Mouse (Mus musculus): ENCODE data around the gene Mis18bp1. TPM values are rescaled to one million over a fixed set of nuclear protein-coding genes. Genes with fewer than 3 reads are reported as not detected.

The Mis18bp1 gene
- polyA plus RNA-seq, 1 experiment from 2014 or later = 87.5 TPM

GRCm38 (mm10) chr12:65113925-65114324, 58.5 kb downstream of the Mis18bp1 start:
- no peaks in the 10 kb centered on the region for H3K27me3 ChIP-seq (replicated peaks; ENCODE audit: low read depth, poor library complexity, severe bottlenecking)
- DNase-seq (ENCODE audit: low spot score) = no peak
- no peaks in the 10 kb centered on the region for H3K9me3 ChIP-seq
- no peaks in the 10 kb centered on the region for H3K4me1 ChIP-seq
- no peak overlapping the region for H3K27ac ChIP-seq (replicated peaks)
- 88% methylated on average over 4 of the region's 4 CpGs for WGBS
- peaks cover 97% of the 10 kb centered on the region for H3K36me3 ChIP-seq (replicated peaks)
- H3K4me3 ChIP-seq = no peak overlapping the region

DNA sequence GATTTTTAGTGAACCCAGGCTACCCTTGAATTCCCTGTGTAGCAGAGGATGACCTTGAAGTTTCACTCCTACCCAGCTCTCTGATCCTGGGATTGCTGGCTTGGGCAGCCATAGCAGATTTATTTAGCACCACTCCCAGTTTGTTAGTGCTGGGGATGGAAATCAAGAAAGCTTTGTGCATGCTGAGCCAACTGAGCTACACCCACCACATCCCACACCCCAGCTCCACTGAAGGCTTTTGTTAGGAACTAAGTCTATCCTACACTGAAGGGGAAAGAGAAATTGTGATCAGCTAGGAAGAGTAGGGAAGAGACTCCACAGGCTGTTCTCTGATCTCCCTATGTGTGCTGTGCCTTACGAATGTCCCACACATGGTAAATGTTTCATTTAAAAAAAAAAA, 59.6 kb downstream of the Mis18bp1 start:
- Histone ChIP-seq H3K27ac (replicated peaks) (no peak overlapping the region), H3K27me3 (replicated peaks; ENCODE audit: low read depth, poor library complexity, severe bottlenecking) (no peaks in the 10 kb centered on the region), H3K9me3 (no peaks in the 10 kb centered on the region), H3K36me3 (replicated peaks) (peaks cover 95% of the 10 kb centered on the region), H3K4me1 (no peaks in the 10 kb centered on the region), H3K4me3 (no peak overlapping the region)
- no peak for DNase-seq (ENCODE audit: low spot score)
- 100% methylated on average over 1 of the region's 1 CpGs for WGBS

- H3K9me3 ChIP-seq = no peaks in the 10 kb centered on the region
- no peaks in the 10 kb centered on the region for H3K27me3 ChIP-seq (replicated peaks; ENCODE audit: low read depth, poor library complexity, severe bottlenecking)
- H3K4me3 ChIP-seq = no peak overlapping the region
- no peak overlapping the region for H3K27ac ChIP-seq (replicated peaks)
- peaks cover 96% of the 10 kb centered on the region for H3K36me3 ChIP-seq (replicated peaks)
- no peak for DNase-seq (ENCODE audit: low spot score)
- 90% methylated on average over 3 of the region's 3 CpGs for WGBS
- no peaks in the 10 kb centered on the region for H3K4me1 ChIP-seq
These were observed 60.9 kb downstream of the Mis18bp1 start for GRCm38 (mm10) chr12:65111503-65111902.

DNA sequence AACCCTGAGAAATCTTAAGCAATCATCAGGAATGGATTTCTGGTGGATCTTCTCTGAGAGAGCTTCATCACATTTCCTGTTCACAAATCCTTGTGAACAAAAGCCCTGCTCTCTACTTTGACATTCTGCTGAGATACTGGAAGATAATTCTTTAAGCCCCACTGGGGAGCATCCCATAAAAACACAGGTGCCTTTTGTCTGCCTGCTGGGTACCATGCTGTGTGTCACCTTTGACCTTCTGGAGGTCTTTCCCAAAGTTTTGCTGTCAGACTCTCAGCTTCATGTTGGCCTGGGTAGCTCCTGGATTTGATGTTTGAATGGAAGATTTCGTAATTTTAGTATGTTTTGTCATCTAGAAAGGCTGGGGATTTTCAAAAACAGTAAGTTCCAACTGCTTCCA, 63.7 kb downstream of the Mis18bp1 start:
- DNase-seq (ENCODE audit: low spot score) = no peak
- 85% methylated on average over 1 of the region's 1 CpGs for WGBS
- H3K9me3 ChIP-seq = no peaks in the 10 kb centered on the region
- peaks cover 96% of the 10 kb centered on the region for H3K36me3 ChIP-seq (replicated peaks)
- no peaks in the 10 kb centered on the region for H3K4me1 ChIP-seq
- H3K27me3 ChIP-seq (replicated peaks; ENCODE audit: low read depth, poor library complexity, severe bottlenecking) = no peaks in the 10 kb centered on the region
- H3K4me3 ChIP-seq = no peak overlapping the region
- H3K27ac ChIP-seq (replicated peaks) = no peak overlapping the region

Other genes with a start within 250 kb of the Mis18bp1 start
- gene Klhl28, start 207.1 kb downstream of the Mis18bp1 start, polyA plus RNA-seq (2016; fragmentation: Nextera tagmentation; extraction: Ambion mirVana) = 9.0 and 10.2 TPM in 2 replicates
- 29.4 and 31.5 TPM in 2 replicates for gene Togaram1, start 206.8 kb downstream of the Mis18bp1 start, polyA plus RNA-seq (2016; fragmentation: Nextera tagmentation; extraction: Ambion mirVana)
- gene Prpf39, start 136.3 kb downstream of the Mis18bp1 start, polyA plus RNA-seq (2016; fragmentation: Nextera tagmentation; extraction: Ambion mirVana) = 66.9 and 67.5 TPM in 2 replicates
- 672 and 700 TPM in 2 replicates for gene Fkbp3, start 98.6 kb downstream of the Mis18bp1 start, polyA plus RNA-seq (2016; fragmentation: Nextera tagmentation; extraction: Ambion mirVana)
- 13.4 and 15.7 TPM in 2 replicates for gene Fancm, start 97.0 kb downstream of the Mis18bp1 start, polyA plus RNA-seq (2016; fragmentation: Nextera tagmentation; extraction: Ambion mirVana)
- gene Wdr20rt, start 52.9 kb upstream of the Mis18bp1 start, polyA plus RNA-seq (2016; fragmentation: Nextera tagmentation; extraction: Ambion mirVana) = not detected in 2 replicates

Measured in embryonic facial prominence, embryonic 10.5 days (tissue).